In genomic region chr17:78292827-78293488, GRCm38 (mm10) we compare ENCODE assay signal across 25 mouse cellular contexts.
DNase-seq lines count a peak whose midpoint lies in the region; ATAC-seq and TF ChIP-seq lines count a peak whose summit lies in the region.
"Had no signal": no experiment of that assay in that cellular context is flagged by ENCODE, and none has a peak within 500 bp of the region (broad histone marks: within the 10 kb centered on the region; RNA-seq: fewer than 3 reads in every experiment).

No protein-coding gene starts in this region.

- peak; percentile 51; the same call in 1 of the 2 replicates for ATAC-seq in frontal cortex, adult (ENCODE audit: low TSS enrichment)
- ATAC-seq in intestine, postnatal 0 days = no peak
- ATAC-seq: CD4-positive, CD25-positive, alpha-beta regulatory T cell, adult 4 months; forebrain, embryonic 14.5 days; forebrain, embryonic 16.5 days had no signal

- H3K27ac ChIP-seq in heart, embryonic 10.5 days = no peak overlapping the region
- peak overlapping the region; percentile 80 for H3K27ac ChIP-seq in embryonic fibroblast, embryonic 13.5 days (ENCODE audit: insufficient read depth, low read length)
- H3K27ac ChIP-seq in intestine, postnatal 0 days (ENCODE audit: low read depth, low read length) = no peak overlapping the region
- H3K27ac ChIP-seq: embryonic facial prominence, embryonic 10.5 days; embryonic facial prominence, embryonic 12.5 days; forebrain, embryonic 10.5 days; forebrain, embryonic 12.5 days had no signal

- TF ChIP-seq CTCF in embryonic fibroblast, embryonic 13.5 days (IDR thresholded peaks at IDR 0.05; ENCODE audit: borderline replicate concordance, insufficient read depth, low read length) = no peak
- TF ChIP-seq CTCF in intestine, postnatal 0 days (IDR thresholded peaks at IDR 0.05; ENCODE audit: low read depth) = no peak

- no peak for TF ChIP-seq POLR2A in embryonic fibroblast, embryonic 13.5 days (IDR thresholded peaks at IDR 0.05; ENCODE audit: low read depth, low read length)

- H3K4me1 ChIP-seq in heart, embryonic 10.5 days = peaks cover 1% of the 10 kb centered on the region
- H3K4me1 ChIP-seq in embryonic fibroblast, embryonic 13.5 days (ENCODE audit: control insufficient read depth, insufficient read depth, low read length) = peaks cover 17% of the 10 kb centered on the region
- H3K4me1 ChIP-seq in intestine, postnatal 0 days (replicated peaks; ENCODE audit: control insufficient read depth, insufficient read depth, low read length) = no peaks in the 10 kb centered on the region
- H3K4me1 ChIP-seq: embryonic facial prominence, embryonic 12.5 days had no signal

- H3K4me2 ChIP-seq in intestine, postnatal 0 days (replicated peaks; ENCODE audit: low read depth) = no peak overlapping the region
- H3K4me2 ChIP-seq: embryonic facial prominence, embryonic 12.5 days; forebrain, embryonic 12.5 days had no signal

- WGBS in heart, embryonic 10.5 days = 93% methylated on average over 10 of the region's 10 CpGs
- WGBS in intestine, postnatal 0 days = 95% methylated on average over 10 of the region's 10 CpGs

- H3K4me3 ChIP-seq in heart, embryonic 10.5 days = no peak overlapping the region
- H3K4me3 ChIP-seq in embryonic fibroblast, embryonic 13.5 days (ENCODE audit: insufficient read depth, low read length) = no peak overlapping the region
- no peak overlapping the region for H3K4me3 ChIP-seq in intestine, postnatal 0 days (ENCODE audit: low read depth, low read length)
- H3K4me3 ChIP-seq: embryonic facial prominence, embryonic 10.5 days; embryonic facial prominence, embryonic 12.5 days; erythroblast, embryonic 14.5 days; forebrain, embryonic 10.5 days; forebrain, embryonic 12.5 days had no signal

- DNase-seq in frontal cortex, postnatal 36 days (ENCODE audit: low spot score in 2 of 2) = no peak
- peak; percentile 87 for DNase-seq in heart, adult 11 months
- DNase-seq in heart, embryonic 10.5 days (ENCODE audit: low spot score) = no peak
- DNase-seq in right cerebral cortex, adult 18-20 months = peak; percentile 25
- DNase-seq in right cerebral cortex, postnatal 4 days = no peak
- DNase-seq: adrenal gland, adult 2 months; adrenal gland, postnatal 10 days; adrenal gland, postnatal 25 days; B cell, adult 2 months; cerebellum, adult 11-12 months; cerebellum, adult 2 months; cerebellum, adult 9-10 months; cerebellum, postnatal 10 days; cerebellum, postnatal 25 days had no signal

- no peaks in the 10 kb centered on the region; the same call in 1 of the 2 replicates for H3K36me3 ChIP-seq in heart, embryonic 10.5 days
- H3K36me3 ChIP-seq in intestine, postnatal 0 days (ENCODE audit: control insufficient read depth, insufficient read depth) = peaks cover 13% of the 10 kb centered on the region
- H3K36me3 ChIP-seq: embryonic facial prominence, embryonic 10.5 days; embryonic facial prominence, embryonic 12.5 days; forebrain, embryonic 10.5 days; forebrain, embryonic 12.5 days had no signal

- peaks cover 9% of the 10 kb centered on the region; the same call in 1 of the 2 replicates for H3K27me3 ChIP-seq in heart, embryonic 10.5 days (ENCODE audit: insufficient read depth, poor library complexity, severe bottlenecking)
- no peaks in the 10 kb centered on the region for H3K27me3 ChIP-seq in intestine, postnatal 0 days (replicated peaks; ENCODE audit: control insufficient read depth, insufficient read depth, low read length)
- H3K27me3 ChIP-seq: embryonic facial prominence, embryonic 12.5 days; forebrain, embryonic 12.5 days had no signal

- no peaks in the 10 kb centered on the region for H3K9me3 ChIP-seq in heart, embryonic 10.5 days
- H3K9me3 ChIP-seq in intestine, postnatal 0 days (ENCODE audit: control insufficient read depth) = no peaks in the 10 kb centered on the region
- H3K9me3 ChIP-seq: embryonic facial prominence, embryonic 10.5 days; embryonic facial prominence, embryonic 12.5 days; forebrain, embryonic 10.5 days; forebrain, embryonic 12.5 days had no signal

- no peak overlapping the region for H3K9ac ChIP-seq in intestine, postnatal 0 days (ENCODE audit: low read depth, low read length)
- H3K9ac ChIP-seq: embryonic facial prominence, embryonic 12.5 days; forebrain, embryonic 12.5 days had no signal

Comparison
In these comparisons a context has a peak if more than half of its experiments do, and no peak if none do; other contexts are left out.
1. DNase-seq: peak in heart, adult 11 months (single experiment) and right cerebral cortex, adult 18-20 months (single experiment); none in frontal cortex, postnatal 36 days (0 of 2), heart, embryonic 10.5 days (single experiment) and right cerebral cortex, postnatal 4 days (single experiment).